Mouse (Mus musculus): ENCODE results near the gene Apbb2. TPM values are rescaled to one million over a fixed set of nuclear protein-coding genes. Genes with fewer than 3 reads are reported as not detected.

Gene Apbb2
- total and polyA plus RNA-seq, 3 experiments: 0.34 to 0.40 (median 0.34) TPM

DNA sequence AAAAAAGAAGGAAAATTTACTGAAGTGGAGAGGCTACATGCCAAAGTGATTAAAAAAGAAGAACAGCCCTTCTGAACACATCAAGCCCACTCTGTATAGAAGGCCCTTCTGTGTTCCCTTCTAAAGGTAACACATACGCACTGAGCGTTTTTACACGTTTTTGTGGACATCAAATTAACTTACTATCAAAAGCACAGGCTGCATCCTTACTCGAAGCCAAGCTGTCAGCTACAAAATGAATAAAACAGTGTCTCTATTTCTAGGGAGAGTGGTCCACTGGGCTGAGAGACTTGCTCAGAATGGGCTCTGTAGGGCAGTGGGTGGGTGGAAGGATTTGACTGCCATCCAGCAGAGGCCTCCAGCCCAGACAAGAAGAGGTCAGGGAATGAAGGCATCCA, 126.0 kb downstream of the Apbb2 start:
- DNase-seq (ENCODE audit: extremely low read depth): no peak
- Histone ChIP-seq H3K4me3 (replicated peaks in 1 of 3; ENCODE audit: low read depth in 2 of 3, low read length in 2 of 3, poor library complexity in 1 of 3) (no peak overlapping the region), H3K4me2 (ENCODE audit: insufficient read depth, low read depth, poor library complexity, severe bottlenecking) (no peak overlapping the region), H3K27me3 (replicated peaks) (no peaks in the 10 kb centered on the region), H3K9me3 (replicated peaks; ENCODE audit: low read length) (no peaks in the 10 kb centered on the region), H3K4me1 (ENCODE audit: control insufficient read depth in 1 of 2, insufficient read depth in 2 of 2) (peaks cover 2 to 38% of the 10 kb centered on the region in 2 experiments; a peak in 2 of 4 replicates), H3K9ac (ENCODE audit: insufficient read depth, low read depth) (no peak overlapping the region), H3K36me3 (replicated peaks in 1 of 2; ENCODE audit: control insufficient read depth in 1 of 2, insufficient read depth in 1 of 2, low read length in 1 of 2) (no peaks in the 10 kb centered on the region), H3K79me2 (replicated peaks; ENCODE audit: control insufficient read depth, extremely low read depth, insufficient read depth, poor library complexity, severe bottlenecking) (no peaks in the 10 kb centered on the region), H3K27ac (ENCODE audit: insufficient read depth, low read depth) (no peak overlapping the region)
- dilution Hi-C loops (cut with MboI; ENCODE audit: extremely low pct_ligation_motif_present, extremely low pct_unique_long_range_greater_than_20kb, low sequenced_read_pairs) (no loop called here), in situ Hi-C loops (cut with MboI; ENCODE audit: low pct_ligation_motif_present, low pct_unique_long_range_greater_than_20kb, low sequenced_read_pairs) (no loop called here)
- TF ChIP-seq RCOR1 (conservative IDR thresholded peaks at IDR 0.05; ENCODE audit: low read depth, low read length): no peak
- TF ChIP-seq E2F4 (IDR thresholded peaks at IDR 0.05; ENCODE audit: insufficient replicate concordance, low read depth, low read length): no peak
- no peak for TF ChIP-seq BHLHE40 (IDR thresholded peaks at IDR 0.05; ENCODE audit: low read depth, low read length)
- no peak for TF ChIP-seq TBP (conservative IDR thresholded peaks at IDR 0.05; ENCODE audit: low read depth, low read length)
- no peak for TF ChIP-seq EP300 (IDR thresholded peaks at IDR 0.05; ENCODE audit: low read length)
- TF ChIP-seq JUND (conservative IDR thresholded peaks at IDR 0.05; ENCODE audit: low read depth, low read length): no peak
- TF ChIP-seq JUN (IDR thresholded peaks at IDR 0.05; ENCODE audit: insufficient read depth, low read depth, low read length): no peak
- TF ChIP-seq MYC (IDR thresholded peaks at IDR 0.05; ENCODE audit: low read depth, low read length): no peak
- TF ChIP-seq CHD1 (IDR thresholded peaks at IDR 0.05; ENCODE audit: low read depth, low read length): no peak
- no peak for TF ChIP-seq ZC3H11A (IDR thresholded peaks at IDR 0.05; ENCODE audit: low read depth, low read length)
- no peak for TF ChIP-seq ETS1 (conservative IDR thresholded peaks at IDR 0.05; ENCODE audit: low read depth, low read length)
- no peak for TF ChIP-seq SIN3A (IDR thresholded peaks at IDR 0.05; ENCODE audit: low read length)
- TF ChIP-seq MAFK (IDR thresholded peaks at IDR 0.05; ENCODE audit: insufficient replicate concordance, low read length): no peak
- no peak for TF ChIP-seq USF2 (conservative IDR thresholded peaks at IDR 0.05; ENCODE audit: low read depth, low read length)
- TF ChIP-seq NELFE (IDR thresholded peaks at IDR 0.05; ENCODE audit: low read depth, low read length): no peak
- no peak for TF ChIP-seq HCFC1 (IDR thresholded peaks at IDR 0.05; ENCODE audit: low read depth, low read length)
- TF ChIP-seq ELF1 (IDR thresholded peaks at IDR 0.05; ENCODE audit: low read depth, low read length): no peak

DNA sequence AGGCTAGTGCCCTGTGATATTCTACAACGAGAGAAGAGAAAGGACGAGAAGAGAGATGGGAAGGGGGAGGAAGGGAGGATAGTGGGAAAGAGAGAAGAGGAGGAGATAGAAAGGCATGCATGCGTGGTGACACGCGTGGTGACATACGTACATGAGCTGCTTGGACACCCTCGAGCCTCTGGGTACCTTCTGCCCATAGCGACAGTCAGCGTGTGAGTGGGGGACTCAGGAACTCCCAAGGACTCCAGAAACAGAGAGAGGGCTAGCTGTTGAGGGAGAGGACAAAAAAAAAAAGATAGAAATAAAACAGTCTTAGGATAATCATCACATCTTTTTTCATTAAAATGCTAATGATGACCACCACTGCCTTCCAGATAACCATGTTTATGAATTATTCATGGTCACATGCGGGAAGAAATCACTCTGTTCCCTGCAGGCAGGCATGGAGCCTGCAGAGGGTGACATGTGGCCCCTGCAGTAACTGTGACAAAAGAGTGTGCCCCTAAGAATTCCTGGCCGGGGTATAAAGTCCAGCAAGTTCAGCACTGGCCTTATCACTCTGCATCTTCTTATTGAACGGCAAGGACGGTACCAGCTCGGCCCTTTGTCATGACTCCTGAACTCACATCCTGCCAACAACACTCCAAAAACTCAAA, 126.5 kb downstream of the Apbb2 start:
- H3K9me3 ChIP-seq (replicated peaks; ENCODE audit: low read length): no peaks in the 10 kb centered on the region
- no peak overlapping the region for H3K27ac ChIP-seq (ENCODE audit: insufficient read depth, low read depth)
- no peaks in the 10 kb centered on the region for H3K27me3 ChIP-seq (replicated peaks)
- peaks cover 2 to 38% of the 10 kb centered on the region in 2 experiments; a peak in 2 of 4 replicates for H3K4me1 ChIP-seq (ENCODE audit: control insufficient read depth in 1 of 2, insufficient read depth in 2 of 2)
- no peaks in the 10 kb centered on the region for H3K79me2 ChIP-seq (replicated peaks; ENCODE audit: control insufficient read depth, extremely low read depth, insufficient read depth, poor library complexity, severe bottlenecking)
- H3K9ac ChIP-seq (ENCODE audit: insufficient read depth, low read depth): no peak overlapping the region
- H3K36me3 ChIP-seq (replicated peaks in 1 of 2; ENCODE audit: control insufficient read depth in 1 of 2, insufficient read depth in 1 of 2, low read length in 1 of 2): no peaks in the 10 kb centered on the region
- dilution Hi-C loops (cut with MboI; ENCODE audit: extremely low pct_ligation_motif_present, extremely low pct_unique_long_range_greater_than_20kb, low sequenced_read_pairs) (no loop called here), in situ Hi-C loops (cut with MboI; ENCODE audit: low pct_ligation_motif_present, low pct_unique_long_range_greater_than_20kb, low sequenced_read_pairs) (no loop called here)
- H3K4me2 ChIP-seq (ENCODE audit: insufficient read depth, low read depth, poor library complexity, severe bottlenecking): no peak overlapping the region
- no peak overlapping the region for H3K4me3 ChIP-seq (replicated peaks in 1 of 3; ENCODE audit: low read depth in 2 of 3, low read length in 2 of 3, poor library complexity in 1 of 3)
- TF ChIP-seq MAZ (IDR thresholded peaks at IDR 0.05; ENCODE audit: low read depth, low read length) (no peak), E2F4 (IDR thresholded peaks at IDR 0.05; ENCODE audit: insufficient replicate concordance, low read depth, low read length) (no peak), KAT2A (IDR thresholded peaks at IDR 0.05; ENCODE audit: insufficient replicate concordance, low read length) (no peak), BHLHE40 (IDR thresholded peaks at IDR 0.05; ENCODE audit: low read depth, low read length) (no peak), EP300 (IDR thresholded peaks at IDR 0.05; ENCODE audit: low read length) (no peak), NRF1 (IDR thresholded peaks at IDR 0.05; ENCODE audit: low read depth, low read length) (no peak), ZMIZ1 (IDR thresholded peaks at IDR 0.05; ENCODE audit: low read depth, low read length) (no peak), CHD1 (IDR thresholded peaks at IDR 0.05; ENCODE audit: low read depth, low read length) (no peak), MAFK (IDR thresholded peaks at IDR 0.05; ENCODE audit: insufficient replicate concordance, low read length) (no peak), JUND (conservative IDR thresholded peaks at IDR 0.05; ENCODE audit: low read depth, low read length) (no peak), ZNF384 (IDR thresholded peaks at IDR 0.05; ENCODE audit: low read depth, low read length) (no peak), ZKSCAN1 (IDR thresholded peaks at IDR 0.05; ENCODE audit: borderline replicate concordance, low read depth, low read length) (no peak), UBTF (IDR thresholded peaks at IDR 0.05; ENCODE audit: low read depth, low read length) (no peak), MXI1 (IDR thresholded peaks at IDR 0.05; ENCODE audit: low read depth, low read length) (no peak), MEF2A (IDR thresholded peaks at IDR 0.05; ENCODE audit: borderline replicate concordance, low read depth, low read length) (no peak), RAD21 (IDR thresholded peaks at IDR 0.05; ENCODE audit: low read depth, low read length) (no peak), JUN (IDR thresholded peaks at IDR 0.05; ENCODE audit: insufficient read depth, low read depth, low read length) (no peak), ETS1 (conservative IDR thresholded peaks at IDR 0.05; ENCODE audit: low read depth, low read length) (no peak), CHD2 (IDR thresholded peaks at IDR 0.05; ENCODE audit: low read length) (no peak), ELF1 (IDR thresholded peaks at IDR 0.05; ENCODE audit: low read depth, low read length) (no peak)
- no peak for DNase-seq (ENCODE audit: extremely low read depth)

Measured in CH12.LX (cell line).